Mouse (Mus musculus) heart, postnatal 0 days (tissue): ENCODE measurements around the gene Olfr958. TPM values are rescaled to one million over a fixed set of nuclear protein-coding genes. Genes with fewer than 3 reads are reported as not detected.

Experiments
- ATAC-seq: fragments of 200-750 bp; cut with Nextera tagmentation; 2 replicates; pipeline ENCODE4 v1.8.0; 2017; ENCODE audit warnings: low read depth, moderate number of reproducible peaks, moderate library complexity; ENCODE audit not compliant: insufficient read depth
- DNase-seq: peaks from one replicate; pipeline ENCODE4 v3.0.0-alpha.2; 2016; ENCODE audit warnings: low spot score
- H3K27ac ChIP-seq: fragments of 300-500 bp; sonication (generic); 2 replicates; pipeline ENCODE4 v1.5.1; 2014; ENCODE audit warnings: low read depth, mild to moderate bottlenecking
- H3K27me3 ChIP-seq: fragments of 300-500 bp; sonication (generic); 2 replicates; pipeline ENCODE4 v1.6.1; 2014; ENCODE audit warnings: low read length, mixed read lengths; ENCODE audit not compliant: control insufficient read depth, insufficient read depth
- H3K36me3 ChIP-seq: fragments of 300-500 bp; sonication (generic); replicated peaks from 2 replicates; pipeline ENCODE4 v1.6.1; 2014; ENCODE audit warnings: low read length, mixed read lengths; ENCODE audit not compliant: control insufficient read depth, insufficient read depth
- H3K4me1 ChIP-seq: fragments of 300-500 bp; sonication (generic); 2 replicates; pipeline ENCODE4 v1.6.1; 2014; ENCODE audit warnings: antibody characterized with exemption; ENCODE audit not compliant: control insufficient read depth, insufficient read depth
- H3K4me2 ChIP-seq: fragments of 300-500 bp; sonication (generic); 2 replicates; pipeline ENCODE4 v1.6.1; 2014; ENCODE audit warnings: low read depth, mild to moderate bottlenecking, low read length, moderate library complexity
- H3K4me3 ChIP-seq: fragments of 300-500 bp; sonication (generic); 2 replicates; pipeline ENCODE4 v1.5.1; 2014; ENCODE audit warnings: low read depth, low read length
- H3K9ac ChIP-seq: fragments of 300-500 bp; sonication (generic); replicated peaks from 2 replicates; pipeline ENCODE4 v1.6.1; 2014; ENCODE audit warnings: low read depth, low read length, mixed read lengths
- H3K9me3 ChIP-seq: fragments of 300-500 bp; sonication (generic); replicated peaks from 2 replicates; pipeline ENCODE4 v1.6.1; 2016; ENCODE audit warnings: low read length; ENCODE audit not compliant: control insufficient read depth
- CTCF ChIP-seq: IDR thresholded peaks from 2 replicates; pipeline ENCODE4 v1.5.1; 2016; ENCODE audit warnings: antibody characterized with exemption, control low read depth, low read depth
- EP300 ChIP-seq: IDR thresholded peaks from 2 replicates; pipeline ENCODE4 v1.6.1; 2016; ENCODE audit warnings: antibody characterized with exemption, low read depth
- WGBS: fragments of 180-500 bp; shearing (Covaris S2); extraction: QIAGEN DNeasy Blood & Tissue Kit; methylation state at CpG from one replicate; pipeline ENCODE4 v1.1.7; 2014; 5-methylcytosine and 5-hydroxymethylcytosine counted together
- polyA plus RNA-seq: library from polyadenylated mRNA; unstranded; fragments of >200 nt; fragmentation: Nextera tagmentation; extraction: Ambion mirVana; gene quantifications from 2 replicates; pipeline ENCODE4 v1.2.1, GENCODE M21; 2015
- total RNA-seq: library from RNA; depleted of rRNA; stranded (reverse); fragments of >200 nt; gene quantifications from 2 replicates; pipeline ENCODE4 v1.2.3, GENCODE M21; 2014; ENCODE audit warnings: low replicate concordance; rRNA removed

Gene Olfr958
- total RNA-seq (not detected in 2 replicates), polyA plus RNA-seq (not detected in 2 replicates)

GRCm38 (mm10) chr9:39553946-39554345, at the start of gene Olfr958:
Olfr958 (minus strand) TSS chr9:39554054.
- TF ChIP-seq EP300 = no peak
- TF ChIP-seq CTCF = no peak
- no peaks in the 10 kb centered on the region for H3K4me1 ChIP-seq
- 61% methylated on average over 2 of the region's 2 CpGs for WGBS
- H3K4me3 ChIP-seq = no peak within 1 kb of the TSS
- no peak within 1 kb of the TSS for H3K9ac ChIP-seq
- H3K27ac ChIP-seq = no peak within 1 kb of the TSS
- no peaks in the 10 kb centered on the region for H3K36me3 ChIP-seq
- DNase-seq (no peak), ATAC-seq (no peak)
- no peaks in the 10 kb centered on the region for H3K9me3 ChIP-seq
- no peaks in the 10 kb centered on the region for H3K27me3 ChIP-seq
- no peak within 1 kb of the TSS for H3K4me2 ChIP-seq

DNA sequence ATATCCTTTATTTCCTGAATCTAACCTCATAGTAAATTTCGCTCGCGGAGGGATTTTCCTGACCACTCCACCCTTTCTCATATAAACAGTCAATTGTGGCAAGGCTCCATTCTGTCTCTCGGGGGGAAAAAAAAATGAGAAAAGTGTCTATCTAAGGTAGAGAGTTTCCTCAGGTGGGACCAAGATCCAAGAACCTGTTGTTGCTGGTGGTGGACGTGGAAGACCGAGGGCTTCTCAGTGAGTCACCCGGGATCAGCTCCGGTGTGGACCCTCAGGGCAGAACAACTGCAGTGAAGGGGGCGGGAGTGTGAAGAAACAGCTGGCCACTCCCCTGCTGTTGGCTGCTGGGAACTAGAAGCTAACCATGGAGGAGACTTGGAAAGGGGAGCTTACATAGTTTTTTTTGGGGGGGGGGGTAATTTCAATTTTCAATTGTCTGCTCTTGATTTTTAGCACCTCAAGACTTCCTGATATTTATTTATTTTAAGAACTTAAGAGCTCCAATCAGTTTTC, 49.5 kb upstream of the Olfr958 start:
- H3K9me3 ChIP-seq = no peaks in the 10 kb centered on the region
- H3K4me2 ChIP-seq = peak overlapping the region; percentile 93
- peaks cover 6% of the 10 kb centered on the region; the same call in 1 of the 2 replicates for H3K4me1 ChIP-seq
- no peaks in the 10 kb centered on the region for H3K27me3 ChIP-seq
- H3K36me3 ChIP-seq = no peaks in the 10 kb centered on the region
- no peak for DNase-seq
- TF ChIP-seq EP300 = no peak
- no peak for TF ChIP-seq CTCF
- no peak overlapping the region for H3K27ac ChIP-seq
- WGBS = 0% methylated on average over 9 of the region's 9 CpGs
- H3K9ac ChIP-seq = peak overlapping the region; percentile 42; the same call in 1 of the 2 replicates
- H3K4me3 ChIP-seq = peak overlapping the region; percentile 47
- ATAC-seq = peak; percentile 47

- Histone ChIP-seq H3K9me3 (no peaks in the 10 kb centered on the region), H3K36me3 (no peaks in the 10 kb centered on the region), H3K27ac (no peak overlapping the region), H3K27me3 (no peaks in the 10 kb centered on the region), H3K9ac (peak overlapping the region; percentile 26; the same call in 1 of the 2 replicates), H3K4me3 (peak overlapping the region; percentile 47), H3K4me2 (peak overlapping the region; percentile 93), H3K4me1 (peaks cover 6% of the 10 kb centered on the region; the same call in 1 of the 2 replicates)
- WGBS = 1% methylated on average over 19 of the region's 19 CpGs
- no peak for TF ChIP-seq EP300
- no peak for TF ChIP-seq CTCF
- ATAC-seq (peak; percentile 47; the same call in 1 of the 2 replicates), DNase-seq (no peak)
Observed at GRCm38 (mm10) chr9:39602536-39603332, 48.9 kb upstream of the Olfr958 start.

- H3K27me3 ChIP-seq = no peaks in the 10 kb centered on the region
- no peak overlapping the region for H3K27ac ChIP-seq
- H3K4me2 ChIP-seq = no peak overlapping the region
- peak; percentile 65 for DNase-seq
- H3K9ac ChIP-seq = no peak overlapping the region
- H3K36me3 ChIP-seq = no peaks in the 10 kb centered on the region
- H3K9me3 ChIP-seq = no peaks in the 10 kb centered on the region
- no peak for ATAC-seq
- TF ChIP-seq EP300 (no peak), CTCF (no peak)
- no peaks in the 10 kb centered on the region for H3K4me1 ChIP-seq
- 41% methylated on average over 5 of the region's 5 CpGs for WGBS
- no peak overlapping the region for H3K4me3 ChIP-seq
Observed at GRCm38 (mm10) chr9:39577050-39577449, 23.2 kb upstream of the Olfr958 start.

DNA sequence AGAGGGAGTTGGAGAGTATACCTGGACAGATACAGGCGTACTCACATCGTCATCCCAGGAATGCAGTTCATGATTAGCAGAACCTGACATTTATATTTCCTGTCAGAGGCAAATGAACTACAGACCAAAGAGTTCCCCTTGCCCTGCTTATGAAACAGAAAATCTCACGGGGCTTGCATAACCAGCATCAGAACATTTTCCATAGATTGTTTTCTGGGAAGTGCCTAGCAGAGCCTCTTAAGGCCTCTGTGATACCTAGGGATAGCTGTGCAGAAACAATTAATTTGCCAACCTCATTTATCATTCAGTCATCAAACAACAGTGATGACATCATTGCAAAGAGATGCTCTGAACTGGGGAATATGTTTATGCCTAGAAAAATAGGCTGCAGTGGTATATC, 21.6 kb upstream of the Olfr958 start, which contains the start of gene Olfr959:
Olfr959 (minus strand) TSS at position 101 of the 400 bp plus-strand sequence.
- ATAC-seq (no peak), DNase-seq (no peak)
- TF ChIP-seq CTCF (no peak), EP300 (no peak)
- H3K9ac ChIP-seq = no peak within 1 kb of the TSS
- H3K36me3 ChIP-seq = no peaks in the 10 kb centered on the region
- H3K4me2 ChIP-seq = no peak within 1 kb of the TSS
- WGBS = 43% methylated on average over 3 of the region's 3 CpGs
- no peaks in the 10 kb centered on the region for H3K4me1 ChIP-seq
- H3K9me3 ChIP-seq = no peaks in the 10 kb centered on the region
- H3K27ac ChIP-seq = no peak within 1 kb of the TSS
- H3K27me3 ChIP-seq = no peaks in the 10 kb centered on the region
- no peak within 1 kb of the TSS for H3K4me3 ChIP-seq
